Mouse (Mus musculus): ENCODE measurements at regions not wholly inside any gene's neighbourhood (a gene's known extent, or its start where the extent isn't known, plus 50 kb on each side); places are given as distances from the start of the nearest gene placed in this dataset.

DNA sequence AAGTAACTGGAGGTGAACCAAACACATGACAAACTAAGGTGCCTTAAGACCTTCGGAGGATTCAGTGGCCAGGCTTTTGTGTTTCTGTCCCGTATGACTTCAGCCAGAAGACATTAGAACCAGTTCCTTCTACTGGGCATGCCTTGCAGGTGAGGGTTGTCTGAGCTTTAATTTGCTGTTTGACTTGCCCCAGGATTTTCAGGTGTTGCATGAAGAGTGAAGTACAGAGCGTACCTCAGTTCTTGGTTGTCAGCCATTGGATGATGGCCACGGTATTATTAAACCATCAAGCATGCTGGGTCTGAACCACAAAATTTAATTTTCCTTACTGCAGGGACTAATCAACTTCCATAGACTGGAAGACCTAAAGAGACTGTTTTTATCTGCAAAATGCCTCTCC is 181.5 kb upstream of the Mpdz start:
- TF ChIP-seq CTCF (IDR thresholded peaks at IDR 0.05) = no peak
- no peak for TF ChIP-seq EP300 (IDR thresholded peaks at IDR 0.05)

Data from lung, postnatal 0 days (tissue).